10 mouse cellular contexts compared by ENCODE assay signal in the genomic region with DNA sequence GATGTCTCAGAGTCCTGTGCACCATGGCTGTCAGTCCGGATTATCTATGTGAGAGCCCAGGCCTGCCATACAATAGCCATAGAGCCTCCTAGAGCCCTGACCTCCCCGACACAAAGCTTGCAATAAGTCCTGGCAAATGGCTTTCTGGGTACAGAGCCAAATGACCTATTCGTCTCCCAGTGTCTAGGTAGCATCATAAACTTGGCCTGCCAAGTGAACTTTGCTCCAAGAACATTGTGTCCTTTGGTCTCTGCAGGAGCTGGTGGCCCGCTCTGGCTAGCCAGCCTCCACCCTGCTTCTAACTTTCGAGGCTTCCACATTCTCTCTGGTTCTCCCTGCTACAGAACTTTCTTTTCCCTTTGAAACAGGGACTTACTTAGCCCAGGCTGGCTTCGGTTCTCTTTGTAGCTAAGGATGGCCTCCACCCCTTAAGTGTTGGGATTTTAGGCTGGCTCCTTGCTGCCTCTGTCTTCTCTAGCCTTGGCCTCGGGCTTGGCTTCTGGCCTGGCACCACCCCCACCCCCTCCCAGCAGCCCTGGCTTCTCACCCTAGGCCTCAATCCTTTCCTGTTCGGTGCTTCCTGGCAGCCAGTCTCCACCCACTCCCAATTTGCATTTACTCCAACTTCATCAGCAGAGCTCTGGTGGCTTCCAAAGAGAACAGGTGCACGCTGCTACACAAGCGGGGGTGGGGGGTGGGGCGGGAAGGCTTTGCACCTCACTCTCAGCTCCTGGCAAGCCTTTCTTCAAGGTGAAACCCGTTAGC.
DNase-seq lines count a peak whose midpoint lies in the region; ATAC-seq and TF ChIP-seq lines count a peak whose summit lies in the region.
"Had no signal": no experiment of that assay in that cellular context is flagged by ENCODE, and none has a peak within 500 bp of the region (broad histone marks: within the 10 kb centered on the region; RNA-seq: fewer than 3 reads in every experiment).

No protein-coding gene starts in this region.

- H3K4me1 ChIP-seq in ES-E14 (ENCODE audit: control insufficient read depth in 2 of 2, insufficient read depth in 2 of 2, low read length in 2 of 2, poor library complexity in 1 of 2) = peaks cover 6 to 17% of the 10 kb centered on the region in 2 experiments; a peak in 2 of 4 replicates
- H3K4me1 ChIP-seq: heart, embryonic 13.5 days had no signal

- no peak for ATAC-seq in activated CD4-positive, CD25-positive, alpha-beta regulatory T cell, adult 4 months

- no peak overlapping the region for H3K9ac ChIP-seq in ES-E14 (ENCODE audit: insufficient read depth, low read depth, low read length, poor library complexity, severe bottlenecking)
- H3K9ac ChIP-seq: heart, embryonic 13.5 days had no signal

- in situ Hi-C loops in ES-E14 (cut with MboI; ENCODE audit: low sequenced_read_pairs in 2 of 2, unreplicated experiment in 2 of 2) = no loop called here

- peak; percentile 44 to 47 for DNase-seq in cerebellum, postnatal 14 days
- DNase-seq in cerebellum, postnatal 4 days (ENCODE audit: low spot score in 2 of 2) = no peak
- DNase-seq in layer of hippocampus, adult 11-12 months (ENCODE audit: low spot score) = peak; percentile 12
- no peak for DNase-seq in layer of hippocampus, postnatal 25 days (ENCODE audit: extremely low spot score in 1 of 2, low spot score in 1 of 2)
- DNase-seq in ES-E14 (ENCODE audit: low read depth, low spot score) = peak; percentile 47
- DNase-seq in kidney, postnatal 36 days = peak; percentile 88 to 94
- no peak for DNase-seq in lung, postnatal 10 days
- DNase-seq: lung, adult 18-20 months had no signal

- no peak overlapping the region for H3K27ac ChIP-seq in ES-E14 (ENCODE audit: insufficient read depth, low read depth, low read length, poor library complexity, severe bottlenecking)
- H3K27ac ChIP-seq: heart, embryonic 13.5 days had no signal

- no peak overlapping the region for H3K4me3 ChIP-seq in ES-E14 (ENCODE audit: insufficient read depth in 1 of 2, low read depth in 1 of 2, low read length in 2 of 2, poor library complexity in 1 of 2, severe bottlenecking in 1 of 2)
- H3K4me3 ChIP-seq: heart, embryonic 13.5 days had no signal

- no peaks in the 10 kb centered on the region for H3K9me3 ChIP-seq in ES-E14 (ENCODE audit: control insufficient read depth, insufficient read depth, low read depth, low read length)
- H3K9me3 ChIP-seq: heart, embryonic 13.5 days had no signal

- no peaks in the 10 kb centered on the region for H3K36me3 ChIP-seq in ES-E14 (ENCODE audit: control insufficient read depth, insufficient read depth, low read length, poor library complexity, severe bottlenecking)
- H3K36me3 ChIP-seq: heart, embryonic 13.5 days had no signal

TF ChIP-seq in ES-E14, 5 proteins besides CTCF, POLR2A, EP300 and RAD21:
- TF ChIP-seq HCFC1 (IDR thresholded peaks at IDR 0.05; ENCODE audit: borderline replicate concordance, insufficient read depth, low read length) (no peak), ZNF384 (IDR thresholded peaks at IDR 0.05; ENCODE audit: low read depth, low read length) (no peak), MAFK (IDR thresholded peaks at IDR 0.05; ENCODE audit: insufficient read depth, low read depth, low read length) (no peak), CHD2 (IDR thresholded peaks at IDR 0.05; ENCODE audit: low read depth, low read length) (no peak), ZC3H11A (IDR thresholded peaks at IDR 0.05; ENCODE audit: borderline replicate concordance, low read depth, low read length) (no peak)

Comparison
In these comparisons a context has a peak if more than half of its experiments do, and no peak if none do; other contexts are left out.
1. DNase-seq: peak in cerebellum, postnatal 14 days (2 of 2), layer of hippocampus, adult 11-12 months (single experiment), ES-E14 (single experiment) and kidney, postnatal 36 days (2 of 2); none in cerebellum, postnatal 4 days (0 of 2), layer of hippocampus, postnatal 25 days (0 of 2) and lung, postnatal 10 days (single experiment).